Mouse (Mus musculus) heart, adult 2 months (tissue): Measurements from ENCODE around the gene Lingo2.

ENCODE experiments used
- CTCF ChIP-seq: fragments of 200-600 bp; IDR thresholded peaks from 2 replicates; pipeline ENCODE4 v1.8.1; 2022; ENCODE audit warnings: antibody characterized with exemption, mild to moderate bottlenecking, moderate library complexity
- EP300 ChIP-seq: fragments of 200-500 bp; IDR thresholded peaks from 2 replicates; pipeline ENCODE4 v1.6.1; 2011; ENCODE audit warnings: low read depth, low read length, control low read depth; ENCODE audit not compliant: insufficient read depth
- POLR2A ChIP-seq: fragments of 200-500 bp; IDR thresholded peaks from 2 replicates; pipeline ENCODE4 v1.6.1; 2011; ENCODE audit warnings: mild to moderate bottlenecking, low read depth, low read length, control low read depth; ENCODE audit not compliant: insufficient read depth

DNA sequence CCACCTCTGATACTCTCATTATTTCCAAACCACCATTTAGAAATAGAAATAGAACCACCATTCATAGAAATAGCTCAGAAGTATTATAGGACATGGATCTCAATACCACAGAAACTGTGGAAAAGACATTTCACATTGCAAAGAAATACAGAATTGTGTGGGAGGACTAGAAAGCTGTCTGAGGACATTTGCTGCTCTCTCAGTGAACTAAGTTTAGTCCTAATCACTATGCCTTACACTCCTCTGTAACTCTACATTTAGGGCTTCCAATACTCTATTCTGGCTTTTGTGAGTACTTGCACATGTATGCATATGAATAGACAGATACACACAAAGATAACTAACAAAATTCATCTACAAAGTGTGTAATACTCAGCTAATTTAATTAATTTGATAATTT is 625.9 kb downstream of the Lingo2 start:
- TF ChIP-seq CTCF: no peak
- TF ChIP-seq POLR2A: no peak
- no peak for TF ChIP-seq EP300
